Mouse (Mus musculus): ENCODE data around the gene Olfr517.

Gene Olfr517

GRCm38 (mm10) chr7:108872279-108872678 lies at the start of gene Olfr517:
TSS of gene Olfr517 (minus strand) at chr7:108872379.
- DNase-seq (ENCODE audit: low read depth) = no peak

GRCm38 (mm10) chr7:108903969-108904368 lies 31.8 kb upstream of the Olfr517 start:
- DNase-seq (ENCODE audit: low read depth) = no peak

DNA sequence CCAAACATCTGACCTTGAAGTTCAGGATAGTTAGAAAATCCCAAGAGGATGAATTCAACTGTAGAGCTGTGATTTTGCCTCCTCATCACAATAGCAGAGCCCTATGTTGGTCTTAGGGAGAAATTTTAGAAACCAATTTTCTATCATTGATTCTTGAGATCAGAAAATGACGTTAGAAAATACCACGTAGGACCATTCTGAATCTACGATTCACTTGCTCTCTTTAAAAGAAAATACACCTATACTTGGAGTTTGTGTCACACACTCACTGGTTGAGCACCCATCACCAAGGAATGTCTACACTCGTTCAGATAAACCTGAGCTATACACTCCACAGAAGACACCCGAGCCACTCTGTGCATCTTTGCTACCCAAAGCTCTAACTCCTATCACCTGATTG lies 22.1 kb upstream of the Olfr517 start, which contains the start of gene Olfr519:
Gene Olfr519 (minus strand): TSS at position 101 of the 400 bp plus-strand sequence.
- no peak for DNase-seq (ENCODE audit: low read depth)

DNA sequence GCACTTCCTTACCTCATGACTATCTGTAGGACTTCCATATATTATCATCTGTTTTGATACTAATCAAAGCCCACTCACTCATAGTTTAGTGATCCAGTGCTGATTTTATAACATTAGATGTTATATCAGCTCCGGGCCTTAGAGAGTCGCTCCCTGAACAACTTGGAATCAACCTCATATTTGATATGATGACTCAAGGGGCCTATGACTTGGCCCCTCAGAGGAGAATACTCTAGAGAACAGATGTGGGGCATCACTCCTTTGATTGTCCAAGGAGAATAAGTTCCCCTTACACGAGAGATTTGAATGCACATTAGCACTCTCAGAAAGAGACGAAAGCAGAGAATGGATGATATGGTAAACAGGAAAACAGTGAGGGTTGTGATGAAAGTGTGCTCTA lies 12.7 kb upstream of the Olfr517 start, which contains the start of gene Olfr518:
Gene Olfr518 (minus strand): TSS at position 101 of the 400 bp plus-strand sequence.
- no peak for DNase-seq (ENCODE audit: low read depth)

- no peak for DNase-seq (ENCODE audit: low read depth)
Measured at GRCm38 (mm10) chr7:108850429-108850828, 21.8 kb downstream of the Olfr517 start, which contains the start of gene Olfr516. TSS of gene Olfr516 (minus strand) at chr7:108850529.

GRCm38 (mm10) chr7:108825897-108826296 lies 46.3 kb downstream of the Olfr517 start, which contains the start of gene Olfr514:
TSS of gene Olfr514 (minus strand) at chr7:108825997.
- DNase-seq (ENCODE audit: low read depth) = no peak

Measured in induced T-regulatory cell, adult 2 months (primary cell).